Mouse (Mus musculus) activated CD4-positive, CD25-positive, alpha-beta regulatory T cell, adult 4 months (primary cell): Measurements from ENCODE around the gene Bpifb9a. TPM values are rescaled to one million over a fixed set of nuclear protein-coding genes. Genes with fewer than 3 reads are reported as not detected.
"Not testable (repeated sequence)": the region's sequence is repeated elsewhere in the genome, so short reads cannot be mapped to it uniquely, and the experiment has no call there.

Experiments
- ATAC-seq: one replicate; pipeline ENCODE4 v1.8.0; 2017
- polyA plus RNA-seq, 2 experiments: library from polyadenylated mRNA; unstranded; fragments of 100-300 nt; shearing (Covaris generic); gene quantifications; one replicate each; pipeline ENCODE4 v1.2.1; 2017

Gene Bpifb9a
- not detected for polyA plus RNA-seq

DNA sequence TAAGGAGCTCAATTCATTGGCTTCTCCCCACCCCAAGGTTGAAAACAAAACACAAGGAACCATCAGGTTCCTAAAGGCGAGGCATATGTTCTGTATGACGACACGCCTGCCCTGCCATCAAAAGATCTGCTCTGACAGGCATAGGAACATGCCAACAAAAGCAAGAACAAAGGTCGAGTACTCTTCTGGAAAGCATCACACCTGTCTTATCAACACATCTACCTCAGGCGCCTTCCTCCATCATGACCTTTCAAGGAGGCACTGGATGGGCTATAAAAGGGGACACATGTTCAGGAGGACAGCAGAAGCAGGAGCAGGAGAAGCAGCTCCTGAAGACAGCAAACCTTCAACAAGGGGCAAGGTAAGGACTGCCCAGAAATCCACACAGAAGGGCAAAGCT lies at the start of gene Bpifb9a:
Gene Bpifb9a (plus strand): TSS at position 301 of the 400 bp plus-strand sequence.
- not testable (repeated sequence) for ATAC-seq

DNA sequence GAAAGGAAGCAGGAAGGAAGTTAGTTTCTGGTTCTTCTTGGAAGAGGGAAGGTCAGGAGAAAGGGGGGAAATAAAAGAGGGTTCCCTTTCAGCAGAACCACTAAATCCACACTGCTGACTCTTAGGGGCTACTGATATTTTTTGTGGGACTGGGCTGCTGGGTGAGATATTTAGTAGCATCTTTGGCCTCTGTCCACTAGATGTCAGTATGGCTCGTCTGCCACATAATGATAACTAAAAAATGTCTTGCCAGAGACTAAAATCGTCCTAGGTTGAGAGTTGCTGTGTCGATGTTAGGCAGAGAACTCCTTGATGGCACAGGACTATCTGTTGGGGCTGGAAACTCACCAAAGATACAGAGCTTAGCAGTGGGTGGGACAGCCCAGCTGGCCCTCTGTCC lies 48.5 kb upstream of the Bpifb9a start:
- ATAC-seq, result no peak

DNA sequence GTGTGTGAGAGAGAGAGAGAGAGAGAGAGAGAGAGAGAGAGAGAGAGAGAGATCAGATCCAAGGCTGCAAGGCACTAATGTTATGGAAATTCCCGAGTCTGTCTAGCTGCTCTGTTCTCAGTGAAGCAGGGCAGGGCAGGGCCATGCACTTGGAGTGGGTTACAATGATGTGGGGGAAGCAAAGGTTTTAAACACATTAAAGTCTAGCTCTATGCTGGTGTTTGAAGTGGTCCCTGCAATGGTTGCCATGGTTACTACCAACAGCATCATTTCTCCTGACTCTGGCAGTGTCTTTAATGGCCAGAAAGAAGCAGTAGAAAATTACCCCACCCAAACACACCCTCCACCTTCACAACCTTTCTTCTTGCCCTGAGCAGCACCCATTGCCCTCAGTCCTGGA lies 46.5 kb upstream of the Bpifb9a start:
- ATAC-seq, result no peak

DNA sequence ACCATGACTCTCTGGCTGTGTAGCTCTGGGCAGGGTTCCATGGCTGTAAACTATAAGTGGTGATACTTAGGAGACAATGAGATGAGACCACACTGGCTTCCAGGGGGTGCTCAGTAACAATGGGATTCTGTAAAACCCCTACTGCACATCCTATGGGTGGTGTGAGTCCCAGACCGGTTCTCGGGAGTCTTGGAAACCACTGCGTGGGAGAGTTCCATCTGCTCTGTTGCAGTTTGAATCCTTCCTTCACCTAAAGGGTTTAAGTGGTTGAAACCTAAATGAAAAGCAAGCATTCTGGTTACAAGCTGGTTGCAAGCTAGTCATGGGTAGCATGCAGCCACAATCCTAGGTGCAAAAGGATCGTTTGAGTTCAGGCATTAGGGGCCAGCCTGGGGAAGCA lies 45.8 kb upstream of the Bpifb9a start:
- no peak for ATAC-seq

DNA sequence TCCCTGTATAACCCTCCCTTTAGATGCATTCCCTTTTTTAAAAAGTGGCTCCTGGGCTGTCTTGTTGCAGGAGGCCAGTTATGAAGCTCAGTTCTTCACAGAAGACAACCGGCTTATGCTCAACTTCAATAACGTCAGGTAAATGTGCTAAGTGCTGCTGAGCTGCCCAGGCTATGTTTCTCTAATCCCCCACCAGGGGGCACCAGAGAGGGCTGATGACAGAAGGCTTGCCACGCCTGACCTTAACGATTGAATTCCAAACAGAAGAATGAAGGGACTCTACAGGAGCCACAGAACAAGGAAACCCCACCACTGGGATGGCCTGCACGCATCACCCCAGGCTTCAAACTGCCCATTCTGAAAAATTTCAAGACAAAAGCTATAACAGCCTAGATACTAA lies 42.5 kb upstream of the Bpifb9a start:
- no peak for ATAC-seq

DNA sequence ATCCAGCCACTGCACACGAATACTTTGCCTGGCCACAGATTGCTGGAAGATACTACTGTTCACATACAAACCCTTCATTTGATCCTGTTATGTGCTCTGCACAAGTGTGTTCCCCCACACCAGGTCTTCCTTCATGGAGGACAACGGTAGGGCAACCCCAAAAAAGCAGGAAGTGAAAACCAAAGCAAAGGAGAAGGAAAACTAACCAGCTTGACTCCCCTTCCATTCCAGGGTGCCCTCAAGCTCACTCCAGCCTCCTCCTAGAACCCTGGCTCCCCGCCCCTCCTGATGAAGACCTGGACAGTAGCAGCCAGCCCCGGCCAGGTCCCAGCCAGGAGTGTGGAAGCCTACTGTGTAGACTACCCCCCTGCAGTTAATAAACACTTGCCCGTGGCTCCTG lies 37.7 kb upstream of the Bpifb9a start:
- no peak for ATAC-seq

DNA sequence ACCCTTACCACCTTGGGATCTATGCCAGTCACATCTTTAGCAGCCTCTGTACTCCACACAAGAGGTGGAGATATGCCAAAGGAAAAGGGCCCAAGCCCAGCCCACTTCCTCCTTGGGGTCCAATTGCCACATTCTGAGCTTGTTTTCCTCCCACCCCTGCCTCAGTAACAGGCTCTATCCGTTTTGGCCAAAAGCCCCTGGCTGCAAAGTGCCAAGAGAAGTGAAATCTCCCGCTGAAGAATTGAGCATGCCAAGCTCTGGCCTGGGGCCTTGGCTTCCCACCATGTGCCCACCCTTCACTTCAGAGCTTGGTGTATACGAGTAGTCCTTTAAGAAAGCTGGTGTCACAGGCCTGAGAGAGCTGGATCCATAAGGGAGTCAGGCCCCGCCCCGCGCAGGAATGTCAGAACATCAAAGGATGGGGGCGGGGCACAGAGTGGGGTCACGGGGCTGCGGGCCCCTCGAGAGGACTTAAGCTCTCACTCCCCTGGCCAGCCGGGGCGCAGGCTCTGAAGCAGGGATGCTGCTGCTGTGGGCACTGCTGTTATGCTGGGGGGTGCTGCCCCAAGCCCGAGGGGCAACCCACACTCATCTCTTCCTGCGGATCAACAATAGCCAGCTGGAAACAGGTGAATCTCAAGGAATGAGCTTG lies 34.3 kb upstream of the Bpifb9a start, which contains the start of gene Bpifb5:
Gene Bpifb5 (plus strand): TSS at position 478 of the 652 bp plus-strand sequence.
- ATAC-seq, result no peak

DNA sequence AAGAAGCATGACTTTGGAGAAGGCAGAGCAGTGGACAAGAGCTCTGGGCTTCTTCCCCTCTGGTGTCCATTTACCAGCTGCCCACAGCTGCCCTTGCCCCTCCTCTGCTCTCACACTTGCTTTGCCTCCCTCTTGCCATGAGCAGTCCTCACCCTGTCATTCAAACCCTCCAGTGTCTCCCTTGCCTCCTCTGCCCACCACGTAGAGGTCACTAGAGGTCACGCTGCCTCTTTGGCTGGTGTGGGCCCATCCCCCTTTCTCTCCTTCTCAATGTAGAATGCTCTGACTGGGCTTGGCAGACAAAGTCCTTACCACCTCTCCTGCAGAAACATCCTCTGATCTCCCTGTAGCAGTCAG lies 33.8 kb upstream of the Bpifb9a start:
- no peak for ATAC-seq

DNA sequence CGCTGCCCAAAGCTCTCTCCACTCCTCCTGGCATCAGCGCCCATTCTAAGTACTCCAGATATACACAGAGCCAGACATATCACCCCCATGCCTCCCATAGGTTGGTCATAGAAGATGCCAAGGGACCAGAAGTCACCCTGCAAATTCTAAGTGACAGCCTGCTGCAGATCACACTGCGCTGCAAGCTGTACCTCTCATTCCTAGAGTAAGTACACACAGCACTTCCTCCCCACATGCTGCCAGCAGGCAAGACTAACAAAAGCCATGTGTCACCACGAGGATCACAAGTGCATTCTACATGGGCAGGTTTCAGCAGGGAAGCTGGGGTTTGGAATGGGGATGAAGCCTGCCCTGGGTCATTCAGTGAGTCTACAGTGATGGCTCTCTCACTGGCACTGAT lies 30.7 kb upstream of the Bpifb9a start:
- no peak for ATAC-seq

DNA sequence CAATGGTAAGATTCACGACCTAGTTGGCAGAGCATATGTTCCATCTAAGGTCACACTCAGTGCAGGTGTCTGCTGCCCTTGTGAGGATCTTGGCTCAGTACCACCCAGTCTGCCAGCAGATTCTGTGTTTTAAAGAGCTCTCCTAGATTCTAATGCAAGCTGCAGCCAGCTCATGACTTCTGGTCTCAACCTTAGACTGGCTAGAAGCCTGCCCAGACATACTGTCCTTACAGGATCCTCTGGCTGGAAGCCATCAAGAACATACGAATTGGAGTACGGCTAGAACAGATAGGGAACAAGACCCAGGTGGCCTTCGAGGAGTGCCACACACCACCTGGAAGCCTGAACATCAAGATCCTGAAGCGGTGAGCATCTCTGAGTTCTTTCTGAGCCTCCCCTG lies 29.8 kb upstream of the Bpifb9a start:
- ATAC-seq, result no peak

DNA sequence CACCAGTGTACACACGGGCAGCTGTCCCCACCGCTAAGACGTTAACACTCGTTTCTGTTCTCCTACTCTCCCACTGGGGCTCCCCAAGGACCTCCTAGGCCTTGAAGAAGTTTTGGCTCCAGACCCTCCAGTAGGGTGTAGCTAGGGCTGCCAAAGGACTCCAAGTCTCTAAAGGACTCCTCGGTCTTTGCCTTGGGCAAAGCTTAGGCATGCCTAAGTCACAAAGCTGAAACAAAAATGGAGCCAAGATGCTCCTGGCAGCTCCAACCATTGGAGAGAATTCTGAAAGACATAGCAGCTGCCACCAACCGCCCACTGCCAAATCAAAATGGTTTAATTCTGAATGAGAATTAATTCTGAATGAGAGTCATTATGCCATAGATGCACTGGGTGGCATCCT lies 24.2 kb upstream of the Bpifb9a start:
- no peak for ATAC-seq

DNA sequence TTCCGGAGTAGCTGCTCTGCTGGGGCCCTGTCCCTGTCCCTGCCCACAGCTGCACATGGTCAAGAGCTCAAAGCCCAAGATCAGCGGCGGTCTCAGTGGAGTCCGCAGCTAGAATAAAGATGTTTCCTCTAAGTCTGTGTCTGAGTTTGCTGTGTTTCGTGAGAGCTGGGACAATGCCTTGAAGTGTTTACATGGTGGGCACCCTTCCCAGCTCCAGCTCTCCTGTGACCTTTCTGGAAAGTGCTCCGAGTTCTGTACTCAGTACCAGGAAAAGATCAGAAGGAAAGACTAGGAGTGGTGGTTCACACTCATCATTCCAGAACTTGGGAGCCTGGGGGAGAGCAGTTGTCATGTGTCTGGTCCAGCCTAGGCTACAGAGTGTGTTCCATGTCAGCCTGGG lies 16.9 kb upstream of the Bpifb9a start:
- no peak for ATAC-seq

DNA sequence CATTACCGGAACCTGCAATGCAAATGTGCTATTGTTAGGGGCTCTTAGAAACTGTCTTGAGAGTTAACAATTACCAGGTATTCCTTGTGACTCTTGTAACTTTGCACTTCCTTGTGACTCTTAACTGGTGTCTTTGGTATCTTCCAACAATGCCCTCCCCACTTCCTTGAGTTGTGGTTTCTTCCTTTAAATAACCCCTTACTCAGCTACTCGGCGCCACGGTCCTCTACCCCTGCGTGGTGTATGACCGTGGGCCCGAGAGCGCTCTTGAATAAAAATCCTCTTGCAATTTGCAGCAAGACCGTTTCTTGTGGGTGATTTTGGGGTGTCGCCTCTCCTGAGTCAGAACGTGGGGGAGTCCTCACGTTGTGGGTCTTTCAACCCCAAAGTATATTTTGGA lies 14.9 kb upstream of the Bpifb9a start:
- not testable (repeated sequence) for ATAC-seq

DNA sequence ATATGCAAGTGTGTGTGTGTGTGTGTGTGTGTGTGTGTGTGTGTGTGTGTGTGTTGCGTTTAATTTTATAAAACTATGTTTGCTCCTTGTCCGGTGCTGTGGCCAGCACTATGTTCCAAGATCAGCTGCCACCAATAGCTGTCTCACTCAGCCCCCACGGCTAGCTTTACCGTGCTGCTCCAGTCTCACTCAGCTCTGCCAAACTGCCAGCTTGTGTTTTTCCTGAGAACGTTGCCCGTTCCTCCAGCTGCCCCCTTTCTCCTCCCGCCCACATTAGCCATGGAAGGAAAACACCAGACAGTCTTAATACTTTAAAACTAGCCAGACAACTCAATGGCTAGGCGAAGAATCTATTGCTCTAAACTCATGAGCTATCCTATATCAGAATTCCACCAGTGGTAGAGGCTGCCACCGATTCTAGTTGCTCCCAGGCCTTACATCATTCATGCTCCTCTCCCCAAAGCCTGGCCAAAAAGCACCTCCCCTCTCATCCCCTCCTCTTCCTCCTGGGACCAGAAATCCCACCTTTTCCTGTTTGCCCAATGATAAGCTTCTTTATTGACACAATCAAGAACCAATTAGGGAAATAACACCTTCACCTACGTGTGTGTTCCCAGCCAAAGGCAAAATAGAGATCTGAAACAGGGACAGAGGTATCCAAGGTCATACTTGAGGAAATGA lies 14.2 kb upstream of the Bpifb9a start:
- ATAC-seq, result no peak

DNA sequence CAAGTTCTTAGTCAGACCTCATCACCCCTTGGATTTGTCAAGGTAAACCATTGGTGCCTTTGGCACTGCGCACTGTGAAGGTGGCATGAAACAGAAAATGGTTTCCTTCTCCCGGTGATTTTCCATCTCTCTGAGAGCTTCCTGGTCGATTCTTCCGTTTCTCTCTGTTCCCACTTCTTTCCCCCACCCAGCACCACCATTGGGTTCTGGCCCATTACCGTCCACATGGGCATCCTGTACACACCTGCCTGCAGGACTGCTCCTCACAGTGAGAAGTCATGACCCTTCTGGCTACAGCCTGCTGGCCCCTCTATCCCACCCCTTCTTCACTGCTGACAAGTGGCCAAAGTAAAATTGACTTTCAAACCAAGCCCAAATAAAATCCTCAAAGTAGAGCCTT lies 12.3 kb upstream of the Bpifb9a start:
- no peak for ATAC-seq

DNA sequence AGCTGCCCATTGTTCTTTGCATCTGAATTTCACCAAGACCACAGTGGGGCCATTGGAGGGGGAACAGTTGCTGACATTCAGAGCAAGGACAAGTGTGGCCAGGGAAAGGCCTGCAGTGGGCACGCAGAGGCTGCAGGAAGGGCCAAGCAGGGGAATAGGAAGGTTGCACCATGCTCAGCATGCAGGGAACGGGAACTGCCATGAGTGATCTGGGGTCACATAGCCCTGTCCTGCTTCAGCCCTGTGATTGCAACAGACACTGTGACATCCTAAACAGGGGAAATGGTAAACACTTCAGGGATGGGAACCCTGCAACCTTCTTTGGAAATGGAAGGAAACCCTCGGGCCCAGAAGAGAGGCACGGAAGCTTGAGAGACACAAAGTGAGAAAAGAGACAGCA lies 2.4 kb upstream of the Bpifb9a start:
- not testable (repeated sequence) for ATAC-seq

DNA sequence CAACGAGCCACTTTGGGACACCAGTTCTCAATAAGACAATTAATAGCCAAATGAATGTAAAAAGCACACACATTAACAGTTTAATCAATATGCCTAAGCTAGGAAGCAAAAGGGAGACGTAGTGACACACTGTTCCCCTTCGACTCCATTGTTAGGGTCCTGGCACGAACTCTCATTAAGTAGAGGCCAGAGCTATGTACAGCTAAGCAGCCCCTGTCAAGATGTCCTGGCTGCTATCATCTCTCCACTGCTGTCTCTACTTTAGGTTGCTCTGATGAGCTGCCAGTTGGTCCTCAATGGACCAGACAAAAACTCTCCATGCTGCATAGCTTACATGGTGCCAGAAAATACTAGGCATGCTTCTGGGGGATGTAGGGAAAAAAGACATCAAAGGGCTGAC lies 1.9 kb upstream of the Bpifb9a start:
- ATAC-seq, result no peak

DNA sequence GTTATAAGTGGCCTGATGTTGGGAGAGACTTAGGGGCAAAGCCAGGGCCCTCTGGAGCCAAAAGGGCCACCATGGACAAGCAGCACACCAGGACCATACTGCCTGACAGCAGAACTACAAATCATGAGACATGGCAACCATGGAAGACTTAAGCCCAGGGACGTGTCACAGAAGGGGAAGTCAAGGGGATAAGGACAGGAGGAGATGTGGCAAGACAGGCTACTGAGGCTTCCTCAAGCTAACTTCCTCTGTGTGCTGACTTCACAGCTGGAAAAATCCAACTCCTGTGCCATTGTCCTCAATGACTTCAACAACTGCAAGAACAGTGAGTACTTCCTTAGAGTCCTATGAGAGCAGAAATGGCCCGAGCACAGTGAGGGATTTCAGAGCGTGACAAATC lies 6.7 kb downstream of the Bpifb9a start:
- ATAC-seq, result not testable (repeated sequence)

DNA sequence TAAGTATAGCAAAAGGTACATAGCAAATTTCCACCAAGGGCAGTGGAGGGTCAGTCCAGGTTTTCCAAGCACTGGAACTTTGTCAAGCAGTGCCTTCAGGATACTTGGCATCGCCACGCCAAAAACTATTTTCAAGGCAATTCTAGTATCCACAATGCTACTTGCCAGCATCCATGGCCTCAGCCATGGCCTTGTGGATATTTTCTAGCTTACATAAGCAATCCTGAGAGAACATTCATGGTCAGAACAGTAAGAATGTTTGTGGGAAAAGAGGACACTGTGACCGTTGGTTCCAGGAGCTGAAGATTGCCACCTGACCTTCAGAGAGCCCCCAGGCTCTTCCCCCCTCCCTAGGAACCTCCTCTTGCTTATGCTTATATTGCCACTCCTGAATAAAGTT lies 34.2 kb downstream of the Bpifb9a start:
- ATAC-seq, result not testable (repeated sequence)

DNA sequence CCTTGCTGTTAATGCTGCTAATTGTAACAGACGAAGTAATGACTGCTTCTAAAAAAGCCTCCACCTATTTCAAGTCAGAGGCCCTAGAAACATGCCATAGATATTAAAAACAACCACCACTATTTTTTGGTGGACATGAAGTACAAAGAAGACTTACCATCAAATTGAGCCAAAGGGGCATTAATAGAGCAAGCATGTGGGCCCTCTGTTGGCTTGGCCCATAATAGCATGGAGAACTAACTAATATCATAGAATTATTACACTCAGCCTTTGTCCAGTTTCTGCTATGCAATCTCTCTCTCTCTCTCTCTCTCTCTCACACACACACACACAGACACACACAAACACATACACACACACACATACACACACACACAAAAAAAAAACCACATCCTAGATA lies 35.2 kb downstream of the Bpifb9a start:
- no peak for ATAC-seq

DNA sequence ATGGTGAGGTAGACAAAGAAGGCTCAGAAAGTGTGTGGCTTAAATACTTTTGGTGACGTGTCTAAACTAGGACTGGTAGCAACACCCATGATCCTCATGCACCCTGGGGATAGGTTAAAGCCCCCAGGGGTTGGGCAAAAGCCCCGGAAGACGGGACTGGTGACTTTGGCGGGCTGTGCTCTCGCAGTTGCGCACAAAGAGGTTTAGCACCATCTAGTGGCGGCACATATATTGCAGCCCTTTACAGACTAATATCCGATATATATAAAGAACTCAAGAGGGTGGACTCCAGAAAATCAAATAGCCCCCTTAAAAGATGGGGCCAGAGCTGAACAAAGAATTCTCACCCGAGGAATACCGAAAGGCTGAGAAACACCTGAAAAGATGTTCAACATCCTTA lies 37.1 kb downstream of the Bpifb9a start:
- not testable (repeated sequence) for ATAC-seq

DNA sequence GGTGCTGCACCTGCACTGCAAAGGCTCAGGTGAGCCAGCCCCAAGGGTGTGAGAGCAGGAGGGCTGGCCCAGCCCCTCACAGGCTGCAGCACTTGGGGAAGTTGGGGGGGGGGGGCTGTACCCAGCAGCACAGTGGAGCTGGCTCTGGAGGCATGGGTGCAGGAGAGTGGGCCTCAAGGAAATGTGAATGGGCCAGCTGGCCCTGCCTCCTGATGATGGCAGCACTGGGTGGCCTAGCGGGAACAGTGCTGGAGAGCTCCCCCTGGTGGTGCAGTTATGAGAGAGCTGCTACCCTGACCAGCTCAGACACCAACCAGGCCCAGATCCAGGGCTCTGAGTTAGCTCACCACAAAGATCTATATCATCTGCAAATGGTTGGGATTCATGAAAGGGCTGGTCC lies 42.8 kb downstream of the Bpifb9a start:
- peak; percentile 49 for ATAC-seq

DNA sequence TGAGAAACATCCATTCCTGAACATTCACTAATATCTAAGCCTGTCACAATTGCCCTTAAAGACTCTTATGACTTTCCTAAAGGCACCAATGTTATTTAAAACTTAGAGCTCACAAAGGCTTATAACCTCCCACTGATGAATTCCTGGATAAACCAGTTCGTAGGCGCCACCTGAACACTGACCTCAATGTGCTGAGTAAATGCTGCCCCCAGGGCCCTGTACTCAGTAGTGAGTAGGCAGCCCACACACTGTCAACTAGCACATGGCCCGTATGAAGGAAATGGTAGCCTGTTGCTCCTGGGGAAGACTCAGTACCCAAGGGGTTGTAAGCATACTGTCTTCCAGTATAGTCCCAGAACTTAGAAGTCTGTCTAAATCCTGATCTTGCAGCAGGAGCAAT lies 44.1 kb downstream of the Bpifb9a start:
- no peak for ATAC-seq

DNA sequence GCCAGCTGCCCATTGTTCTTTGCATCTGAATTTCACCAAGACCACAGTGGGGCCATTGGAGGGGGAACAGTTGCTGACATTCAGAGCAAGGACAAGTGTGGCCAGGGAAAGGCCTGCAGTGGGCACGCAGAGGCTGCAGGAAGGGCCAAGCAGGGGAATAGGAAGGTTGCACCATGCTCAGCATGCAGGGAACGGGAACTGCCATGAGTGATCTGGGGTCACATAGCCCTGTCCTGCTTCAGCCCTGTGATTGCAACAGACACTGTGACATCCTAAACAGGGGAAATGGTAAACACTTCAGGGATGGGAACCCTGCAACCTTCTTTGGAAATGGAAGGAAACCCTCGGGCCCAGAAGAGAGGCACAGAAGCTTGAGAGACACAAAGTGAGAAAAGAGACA lies 47.0 kb downstream of the Bpifb9a start:
- not testable (repeated sequence) for ATAC-seq

DNA sequence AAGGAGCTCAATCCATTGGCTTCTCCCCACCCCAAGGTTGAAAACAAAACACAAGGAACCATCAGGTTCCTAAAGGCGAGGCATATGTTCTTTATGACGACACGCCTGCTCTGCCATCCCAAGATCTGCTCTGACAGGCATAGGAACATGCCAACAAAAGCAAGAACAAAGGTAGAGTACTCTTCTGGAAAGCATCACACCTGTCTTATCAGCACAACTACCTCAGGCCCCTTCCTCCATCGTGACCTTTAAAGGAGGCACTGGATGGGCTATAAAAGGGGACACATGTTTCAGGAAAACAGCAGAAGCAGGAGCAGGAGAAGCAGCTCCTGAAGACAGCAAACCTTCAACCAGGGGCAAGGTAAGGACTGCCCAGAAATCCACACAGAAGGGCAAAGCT lies 49.3 kb downstream of the Bpifb9a start, which contains the start of gene Bpifb9b:
Gene Bpifb9b (plus strand): TSS at position 301 of the 400 bp plus-strand sequence.
- not testable (repeated sequence) for ATAC-seq
